Mouse (Mus musculus): Measurements from ENCODE around the gene Sgms1.

DNA sequence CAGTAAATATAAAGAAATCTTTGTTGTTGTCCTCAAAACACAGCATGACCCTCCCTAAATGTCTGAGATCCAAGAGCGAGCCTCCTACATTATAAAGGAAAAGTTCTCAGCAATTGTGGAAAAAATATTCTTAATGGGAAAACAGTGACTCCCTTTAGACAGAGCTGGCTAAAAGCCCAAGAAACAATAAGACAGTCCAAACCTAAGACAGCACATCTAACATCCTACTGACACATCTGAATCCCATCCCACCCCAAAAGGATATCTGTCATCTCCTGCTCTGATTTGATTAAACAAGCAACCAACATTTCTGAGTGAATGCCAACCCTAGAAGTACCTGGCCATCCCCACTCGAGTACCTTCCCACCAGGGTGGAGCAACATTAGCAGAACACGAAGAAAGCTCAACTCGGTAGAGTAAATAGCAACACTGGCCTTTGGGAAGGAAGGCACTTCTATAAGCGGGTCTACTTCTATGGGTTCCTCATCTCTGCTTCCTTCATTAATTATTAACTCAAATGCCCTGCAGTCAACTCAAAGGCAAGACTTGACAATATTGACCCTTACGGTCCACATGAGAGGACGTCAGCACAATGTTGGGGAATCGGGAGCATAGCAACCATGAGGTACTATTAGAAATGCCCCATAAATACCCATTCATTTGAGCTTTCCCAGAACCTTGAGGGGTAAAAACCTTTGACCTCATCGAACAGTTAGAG is 42.7 kb downstream of the Sgms1 start:
- no peak for TF ChIP-seq CTCF (IDR thresholded peaks at IDR 0.05; ENCODE audit: extremely low read depth, insufficient read depth, insufficient read length, insufficient replicate concordance)
- TF ChIP-seq POLR2A (IDR thresholded peaks at IDR 0.05; ENCODE audit: low read depth, low read length) = no peak
